Mouse (Mus musculus) E14TG2a.4 (cell line): ENCODE measurements around the gene Igfbpl1.

ENCODE experiments used
- CTCF ChIP-seq: conservative IDR thresholded peaks from 2 replicates; pipeline ENCODE4 v1.5.1; 2014; ENCODE audit warnings: low read length
- NANOG ChIP-seq: IDR thresholded peaks from 2 replicates; pipeline ENCODE4 v1.6.1; 2014; ENCODE audit warnings: borderline replicate concordance, low read length, mixed read lengths
- POU5F1 ChIP-seq: IDR thresholded peaks from 2 replicates; pipeline ENCODE4 v1.6.1; 2014; ENCODE audit warnings: low read length, borderline replicate concordance

DNA sequence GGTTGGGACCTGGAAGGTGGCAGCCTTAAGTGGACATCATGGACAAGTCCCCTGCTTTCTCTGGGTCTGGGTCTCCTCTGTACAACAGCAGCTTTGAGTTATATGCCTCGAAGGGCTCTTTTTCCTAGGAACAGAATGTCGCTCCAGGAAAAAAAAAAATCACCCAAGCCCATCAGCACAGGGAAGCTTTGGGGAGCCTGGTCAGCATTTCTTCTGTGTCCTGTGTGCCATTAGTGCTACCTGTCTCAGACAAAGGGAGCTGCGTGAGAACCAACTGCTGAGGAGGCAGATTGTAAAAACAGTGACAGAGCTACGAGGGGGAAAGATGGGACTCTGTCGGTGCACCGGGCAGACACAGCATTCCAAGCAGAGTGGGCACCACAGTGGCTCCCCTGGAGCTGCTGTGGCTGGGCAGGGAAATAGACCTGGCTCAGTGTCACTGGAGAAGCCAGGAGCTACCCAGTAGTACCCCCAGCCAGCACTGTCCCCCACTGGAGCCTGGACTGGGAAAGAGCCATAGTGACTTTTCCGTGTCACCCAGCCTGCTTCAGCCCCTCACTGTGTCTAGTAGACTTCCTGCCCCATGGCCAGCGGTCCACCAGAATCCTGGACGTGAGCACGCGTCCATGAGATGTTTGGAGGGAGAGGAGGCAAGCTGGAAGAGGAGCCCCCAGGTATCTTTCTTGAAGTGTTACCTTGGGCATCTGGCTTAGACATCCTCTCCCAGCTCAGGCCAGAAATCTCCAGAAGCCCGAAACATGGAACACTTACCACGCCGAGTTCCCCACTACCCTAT lies 1.8 kb downstream of the Igfbpl1 start:
- no peak for TF ChIP-seq CTCF
- no peak for TF ChIP-seq POU5F1
- TF ChIP-seq NANOG, result no peak
